Comparison of ENCODE assay signal across 9 mouse cellular contexts in the genomic region with DNA sequence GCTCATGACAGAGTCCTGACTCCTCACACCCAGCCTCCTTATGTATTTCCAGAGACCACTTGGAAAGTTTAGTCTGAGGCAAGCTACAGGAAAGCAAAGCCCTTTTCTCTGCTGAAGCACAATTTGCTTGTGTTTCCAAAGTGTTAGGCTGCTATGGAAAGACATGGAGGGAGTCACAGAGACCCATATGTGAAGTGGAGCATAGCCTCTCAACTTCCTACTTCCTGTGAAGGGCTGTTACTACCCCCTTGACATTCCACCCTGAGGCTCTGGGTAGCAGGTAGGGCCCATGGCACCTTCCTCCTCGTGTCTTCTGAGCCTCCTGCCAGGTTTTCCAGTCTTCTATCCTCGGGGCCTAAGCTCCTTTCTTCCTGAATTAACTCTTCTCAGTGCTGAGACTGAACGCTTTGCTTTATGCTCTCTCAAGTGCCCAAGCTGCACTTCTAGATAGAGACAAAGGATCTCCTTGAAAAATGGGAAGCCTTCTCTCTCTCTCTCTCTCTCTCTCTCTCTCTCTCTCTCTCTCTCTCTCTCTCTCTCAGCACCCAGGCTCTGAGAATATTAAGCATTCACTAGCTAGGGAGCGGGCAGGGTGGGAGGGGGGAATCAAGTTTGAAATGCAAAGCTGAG. TPM values are rescaled to one million over a fixed set of nuclear protein-coding genes. Genes with fewer than 3 reads are reported as not detected.
A peak's percentile ranks its signal among the peaks of the same experiment; 100 is the strongest.
DNase-seq lines count a peak whose midpoint lies in the region; ATAC-seq and TF ChIP-seq lines count a peak whose summit lies in the region.
"Had no signal": no experiment of that assay in that cellular context is flagged by ENCODE, and none has a peak within 500 bp of the region (broad histone marks: within the 10 kb centered on the region; RNA-seq: fewer than 3 reads in every experiment).

No protein-coding gene starts in this region.

- no peak overlapping the region for H3K9ac ChIP-seq in kidney, embryonic 15.5 days
- H3K9ac ChIP-seq in hindbrain, embryonic 13.5 days: 0 out of 2 replicates have a peak overlapping the region, but pooled peaks have one; percentile 19
- no peak overlapping the region for H3K9ac ChIP-seq in midbrain, postnatal 0 days (replicated peaks; ENCODE audit: low read length, poor library complexity, severe bottlenecking)

- no peak for TF ChIP-seq POLR2A in cortical plate, adult 2 months (IDR thresholded peaks at IDR 0.05; ENCODE audit: extremely low read depth, insufficient read depth, low read length)

- H3K9me3 ChIP-seq in kidney, embryonic 15.5 days (replicated peaks): no peaks in the 10 kb centered on the region
- H3K9me3 ChIP-seq in hindbrain, embryonic 13.5 days: no peaks in the 10 kb centered on the region
- H3K9me3 ChIP-seq in midbrain, postnatal 0 days (ENCODE audit: low read length): no peaks in the 10 kb centered on the region
- H3K9me3 ChIP-seq: G1E had no signal

- peak overlapping the region; percentile 63 for H3K27ac ChIP-seq in kidney, embryonic 15.5 days
- peak overlapping the region; percentile 68; the same call in 1 of the 2 replicates for H3K27ac ChIP-seq in cortical plate, adult 2 months (ENCODE audit: insufficient read depth, low read length)
- peak overlapping the region; percentile 70 for H3K27ac ChIP-seq in hindbrain, embryonic 13.5 days
- peak overlapping the region; percentile 21; the same call in 1 of the 2 replicates for H3K27ac ChIP-seq in midbrain, postnatal 0 days (ENCODE audit: low read depth, low read length)

- ATAC-seq in kidney, embryonic 15.5 days (replicated peaks; ENCODE audit: low FRiP score): 0 out of 2 replicates have a peak, but pooled peaks have one; percentile 27
- ATAC-seq in hindbrain, embryonic 13.5 days (ENCODE audit: low FRiP score): no peak
- ATAC-seq in midbrain, postnatal 0 days (ENCODE audit: low FRiP score): no peak

- TF ChIP-seq CTCF in cortical plate, adult 2 months (IDR thresholded peaks at IDR 0.05; ENCODE audit: extremely low read depth, insufficient read depth, low read length): no peak
- TF ChIP-seq CTCF in midbrain, postnatal 0 days (IDR thresholded peaks at IDR 0.05): no peak

- DNase-seq in kidney, adult 18-20 months: no peak
- DNase-seq in midbrain, postnatal 0 days (ENCODE audit: low spot score): no peak
- no peak for DNase-seq in cerebellum, adult 9-10 months
- no peak for DNase-seq in thymus, postnatal 25 days
- DNase-seq in urinary bladder, postnatal 36 days (ENCODE audit: low spot score in 2 of 2): no peak

- H3K4me1 ChIP-seq in kidney, embryonic 15.5 days: peaks cover 68% of the 10 kb centered on the region
- peaks cover 6% of the 10 kb centered on the region; the same call in 1 of the 2 replicates for H3K4me1 ChIP-seq in cortical plate, adult 2 months (ENCODE audit: control insufficient read depth, insufficient read depth, low read length)
- H3K4me1 ChIP-seq in hindbrain, embryonic 13.5 days (replicated peaks): peaks cover 48% of the 10 kb centered on the region
- peaks cover 6% of the 10 kb centered on the region; the same call in 1 of the 2 replicates for H3K4me1 ChIP-seq in midbrain, postnatal 0 days (ENCODE audit: insufficient read depth, low read length)

- H3K4me3 ChIP-seq in kidney, embryonic 15.5 days (replicated peaks): no peak overlapping the region
- no peak overlapping the region for H3K4me3 ChIP-seq in cortical plate, adult 2 months (ENCODE audit: insufficient read depth, low read length)
- no peak overlapping the region for H3K4me3 ChIP-seq in hindbrain, embryonic 13.5 days
- H3K4me3 ChIP-seq in midbrain, postnatal 0 days (ENCODE audit: low read depth, low read length): no peak overlapping the region

- H3K36me3 ChIP-seq in kidney, embryonic 15.5 days: no peaks in the 10 kb centered on the region
- no peaks in the 10 kb centered on the region for H3K36me3 ChIP-seq in hindbrain, embryonic 13.5 days
- no peaks in the 10 kb centered on the region for H3K36me3 ChIP-seq in midbrain, postnatal 0 days (ENCODE audit: insufficient read depth, low read length)
- H3K36me3 ChIP-seq: G1E had no signal

- H3K4me2 ChIP-seq in kidney, embryonic 15.5 days: no peak overlapping the region
- H3K4me2 ChIP-seq in hindbrain, embryonic 13.5 days: no peak overlapping the region
- H3K4me2 ChIP-seq in midbrain, postnatal 0 days (ENCODE audit: low read depth, low read length, poor library complexity, severe bottlenecking): no peak overlapping the region

- 43% methylated on average over 4 of the region's 4 CpGs for WGBS in kidney, embryonic 15.5 days
- WGBS in hindbrain, embryonic 13.5 days: 15% methylated on average over 4 of the region's 4 CpGs
- WGBS in midbrain, postnatal 0 days: 9% methylated on average over 4 of the region's 4 CpGs

- H3K27me3 ChIP-seq in kidney, embryonic 15.5 days: no peaks in the 10 kb centered on the region
- H3K27me3 ChIP-seq in hindbrain, embryonic 13.5 days: 0 out of 2 replicates have a peak, but pooled peaks cover 3% of the 10 kb centered on the region
- H3K27me3 ChIP-seq in midbrain, postnatal 0 days (ENCODE audit: insufficient read depth, low read length): no peaks in the 10 kb centered on the region

RNA-seq across cellular contexts. Expression of a gene that starts 47.2 kb away (rescaled TPM):
- 7.5 and 7.6 TPM in 2 replicates for polyA plus RNA-seq in kidney, embryonic 15.5 days (2015; fragmentation: Nextera tagmentation; extraction: Ambion mirVana)
- 53.3 and 53.6 TPM in 2 replicates for polyA plus RNA-seq in cortical plate, adult 2 months (2012; rRNA removed)
- 5.5 and 8.8 TPM in 2 replicates for polyA plus RNA-seq in hindbrain, embryonic 13.5 days (2015; fragmentation: Nextera tagmentation; extraction: Ambion mirVana)
- total RNA-seq in midbrain, postnatal 0 days (2014; rRNA removed): 30.1 and 44.2 TPM in 2 replicates
- polyA plus RNA-seq in midbrain, postnatal 0 days (2015; fragmentation: Nextera tagmentation; extraction: Ambion mirVana): 3.9 and 4.0 TPM in 2 replicates
